Mouse (Mus musculus): ENCODE measurements around the gene 1700016K19Rik. TPM values are rescaled to one million over a fixed set of nuclear protein-coding genes. Genes with fewer than 3 reads are reported as not detected.

Gene 1700016K19Rik
- polyA plus RNA-seq (2014; fragmentation: Illumina TruSeq; extraction: RNeasy Lipid Tissue Mini Kit (QIAGEN cat#74804); ENCODE audit: low read depth, low replicate concordance): not detected

DNA sequence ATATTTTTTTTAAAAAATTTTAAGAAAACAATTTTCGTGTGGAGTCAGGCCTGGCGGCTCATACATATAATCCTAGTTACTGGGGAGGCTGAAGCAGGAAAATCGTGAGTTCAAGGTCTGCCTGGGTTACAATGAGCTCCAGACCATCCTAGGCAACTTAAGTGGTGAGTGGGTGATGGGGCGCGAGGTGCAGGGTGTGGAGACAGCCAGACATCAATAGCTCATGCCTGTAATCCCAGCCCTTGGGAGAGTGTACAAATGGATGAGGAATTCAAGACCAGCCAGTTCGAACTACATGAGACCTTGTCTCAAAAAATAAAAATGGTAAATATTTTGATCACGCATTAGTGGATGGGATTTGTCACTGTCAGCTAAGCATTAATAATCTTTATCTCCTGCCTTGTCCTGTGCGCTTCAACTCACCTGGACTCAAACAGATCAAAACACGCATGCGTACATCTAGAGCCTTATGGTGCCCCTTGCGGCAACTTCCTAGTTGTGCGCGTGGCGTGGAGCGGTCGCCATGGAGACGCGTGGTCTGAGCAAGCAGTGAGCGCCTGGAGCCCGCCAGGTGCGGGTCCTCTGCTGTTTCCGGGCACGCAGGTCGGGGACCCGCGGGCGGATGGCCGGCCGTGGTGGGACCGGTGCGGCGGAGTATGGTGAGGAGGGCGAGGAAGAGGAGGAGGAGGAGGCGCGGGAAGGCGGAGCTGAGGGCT lies at the start of gene 1700016K19Rik:
TSS of gene 1700016K19Rik (plus strand) at position 473 of the 716 bp plus-strand sequence.

DNA sequence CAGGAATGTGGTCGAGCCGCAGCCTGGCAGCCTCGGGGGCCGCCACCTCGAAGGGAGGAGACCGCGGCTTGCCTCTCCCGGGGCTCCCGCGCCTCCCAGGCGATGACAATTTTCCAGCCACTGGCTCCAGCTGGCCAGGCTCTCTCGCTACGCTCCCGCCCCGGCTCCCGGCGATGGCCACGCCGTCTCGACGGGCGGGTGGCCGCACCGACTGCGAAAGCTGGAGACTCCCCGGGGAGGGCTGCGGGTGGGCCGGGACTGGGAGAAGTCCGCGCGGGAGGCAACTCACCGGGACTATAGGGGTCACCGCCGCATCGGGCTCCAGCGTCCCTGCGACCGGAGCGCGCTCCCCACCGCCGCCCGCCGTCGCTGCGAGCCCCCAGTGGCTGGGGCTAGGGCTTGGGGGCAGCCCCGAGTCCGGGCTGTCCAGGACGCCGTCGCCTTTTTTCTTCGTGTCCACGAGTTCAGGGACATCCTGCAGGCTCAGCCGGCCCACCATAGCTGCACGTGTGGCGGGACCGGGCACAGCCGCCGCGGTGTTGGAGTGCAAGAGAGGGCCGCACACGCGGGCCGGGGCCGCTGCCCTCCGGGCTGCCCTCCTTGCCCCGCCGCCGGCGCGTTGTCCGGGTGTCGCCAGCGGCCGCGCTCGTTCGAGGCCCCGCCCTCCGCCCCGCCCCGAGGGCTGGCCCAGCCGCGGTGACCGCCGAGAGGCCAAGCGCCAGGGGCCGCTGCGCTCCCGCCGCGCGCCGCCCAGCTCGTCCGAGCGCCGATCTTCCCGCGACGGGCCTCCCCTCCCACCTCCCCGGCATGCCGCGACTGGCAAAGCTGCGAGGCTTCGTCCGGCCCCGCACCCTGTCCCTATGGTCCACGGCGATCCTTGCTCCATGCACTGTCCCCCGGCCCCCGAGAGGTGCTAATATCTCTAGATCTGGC lies 27.7 kb downstream of the 1700016K19Rik start, which contains the start of gene Rflnb:
TSS of gene Rflnb (minus strand) at position 644 of the 933 bp plus-strand sequence.

Other genes with a start within 250 kb of the 1700016K19Rik start
- gene Doc2b, start 203.9 kb upstream of the 1700016K19Rik start, polyA plus RNA-seq (2014; fragmentation: Illumina TruSeq; extraction: RNeasy Lipid Tissue Mini Kit (QIAGEN cat#74804); ENCODE audit: low read depth, low replicate concordance): 9.4 TPM
- 5.5 TPM for gene Rph3al, start 61.5 kb upstream of the 1700016K19Rik start, polyA plus RNA-seq (2014; fragmentation: Illumina TruSeq; extraction: RNeasy Lipid Tissue Mini Kit (QIAGEN cat#74804); ENCODE audit: low read depth, low replicate concordance)
- 23.1 TPM for gene Rflnb, start 27.9 kb downstream of the 1700016K19Rik start, polyA plus RNA-seq (2014; fragmentation: Illumina TruSeq; extraction: RNeasy Lipid Tissue Mini Kit (QIAGEN cat#74804); ENCODE audit: low read depth, low replicate concordance)
- gene Vps53, start 179.7 kb downstream of the 1700016K19Rik start, polyA plus RNA-seq (2014; fragmentation: Illumina TruSeq; extraction: RNeasy Lipid Tissue Mini Kit (QIAGEN cat#74804); ENCODE audit: low read depth, low replicate concordance): 47.4 TPM
- 5.6 TPM for gene Fam57a, start 179.8 kb downstream of the 1700016K19Rik start, polyA plus RNA-seq (2014; fragmentation: Illumina TruSeq; extraction: RNeasy Lipid Tissue Mini Kit (QIAGEN cat#74804); ENCODE audit: low read depth, low replicate concordance)
- not detected for gene Dbil5, start 217.7 kb downstream of the 1700016K19Rik start, polyA plus RNA-seq (2014; fragmentation: Illumina TruSeq; extraction: RNeasy Lipid Tissue Mini Kit (QIAGEN cat#74804); ENCODE audit: low read depth, low replicate concordance)
- not detected for gene Gemin4, start 217.8 kb downstream of the 1700016K19Rik start, polyA plus RNA-seq (2014; fragmentation: Illumina TruSeq; extraction: RNeasy Lipid Tissue Mini Kit (QIAGEN cat#74804); ENCODE audit: low read depth, low replicate concordance)
- gene Mrm3, start 243.8 kb downstream of the 1700016K19Rik start, polyA plus RNA-seq (2014; fragmentation: Illumina TruSeq; extraction: RNeasy Lipid Tissue Mini Kit (QIAGEN cat#74804); ENCODE audit: low read depth, low replicate concordance): 3.0 TPM
- 156 TPM for gene Glod4, start 243.8 kb downstream of the 1700016K19Rik start, polyA plus RNA-seq (2014; fragmentation: Illumina TruSeq; extraction: RNeasy Lipid Tissue Mini Kit (QIAGEN cat#74804); ENCODE audit: low read depth, low replicate concordance)

All from adrenal gland, adult 10 weeks (tissue).